Mouse (Mus musculus) liver, adult 2 months (tissue): ENCODE data around the gene Trim38.
A peak's percentile ranks its signal among the peaks of the same experiment; 100 is the strongest.

ENCODE experiments used
- CTCF ChIP-seq: fragments of 200-500 bp; IDR thresholded peaks from 2 replicates; pipeline ENCODE4 v1.5.1; 2011; ENCODE audit warnings: low read depth, low read length, control low read depth
- POLR2A ChIP-seq: fragments of 200-500 bp; IDR thresholded peaks from 2 replicates; pipeline ENCODE4 v1.6.1; 2011; ENCODE audit warnings: low read length, control low read depth; ENCODE audit not compliant: insufficient read depth; ENCODE audit errors: extremely low read depth

GRCm38 (mm10) chr13:23739069-23739921 lies 30.4 kb upstream of the Trim38 start:
- TF ChIP-seq CTCF (no peak; the same call in 1 of the 2 replicates), POLR2A (peak; percentile 76)
